Mouse (Mus musculus) cerebellum, postnatal 14 days (tissue): Measurements from ENCODE around the gene Gm49383.
"Not testable (repeated sequence)": the region's sequence is repeated elsewhere in the genome, so short reads cannot be mapped to it uniquely, and the experiment has no call there.

Experiments
- DNase-seq, 2 experiments: peaks; one replicate each; pipeline ENCODE4 v3.0.0; 2021; ENCODE audit warnings: mixed read lengths in 2 of 2

Gm49383 gene

DNA sequence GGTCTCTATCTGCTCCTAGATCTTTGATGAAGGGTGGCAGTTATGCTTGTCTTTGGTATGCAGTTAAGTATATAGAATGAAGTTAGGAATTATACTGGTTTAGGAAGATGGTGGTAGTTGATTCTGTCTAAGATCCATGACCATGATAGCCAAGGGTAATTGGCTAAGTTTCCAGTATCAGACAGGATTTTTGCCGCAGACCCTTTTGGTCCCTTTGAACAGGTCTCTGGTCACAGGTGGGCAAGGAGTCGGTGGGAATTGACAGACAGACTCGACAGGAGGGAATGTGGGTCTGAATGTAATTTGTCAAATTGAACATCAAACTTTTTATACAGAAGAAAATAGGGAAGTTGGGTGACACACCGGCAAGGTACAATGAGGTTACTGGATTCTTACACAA is 33.3 kb downstream of the Gm49383 start:
- not testable (repeated sequence) for DNase-seq

DNA sequence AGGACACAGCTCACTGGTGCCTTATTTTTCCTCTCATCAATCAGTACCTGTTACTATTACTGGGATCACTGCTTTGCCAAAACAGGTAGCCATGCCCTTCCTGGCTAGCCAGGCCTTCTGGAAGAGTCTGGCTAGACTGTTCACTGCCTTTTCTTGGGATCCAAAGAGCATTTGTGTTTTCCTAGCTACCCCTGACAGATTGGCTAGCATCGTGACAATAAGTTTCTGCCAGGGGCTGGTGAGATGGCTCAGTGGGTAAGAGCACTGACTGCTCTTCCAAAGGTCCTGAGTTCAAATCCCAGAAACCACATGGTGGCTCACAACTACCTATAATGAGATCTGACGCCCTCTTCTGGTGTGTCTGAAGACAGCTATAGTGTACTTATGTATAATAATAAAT is 36.2 kb downstream of the Gm49383 start:
- not testable (repeated sequence) for DNase-seq

- DNase-seq: peak; percentile 14 to 62
Observed at GRCm38 (mm10) chr12:69159578-69159940, 37.3 kb downstream of the Gm49383 start.

GRCm38 (mm10) chr12:69158765-69159577 is 37.9 kb downstream of the Gm49383 start, which contains the start of gene Rps29:
Rps29 (minus strand) TSS chr12:69159186.
- DNase-seq: peak; percentile 97 to 98

GRCm38 (mm10) chr12:69158366-69158764 is 38.5 kb downstream of the Gm49383 start:
- DNase-seq: no peak

- DNase-seq: no peak
Observed at GRCm38 (mm10) chr12:69157107-69157506, 39.8 kb downstream of the Gm49383 start.

DNA sequence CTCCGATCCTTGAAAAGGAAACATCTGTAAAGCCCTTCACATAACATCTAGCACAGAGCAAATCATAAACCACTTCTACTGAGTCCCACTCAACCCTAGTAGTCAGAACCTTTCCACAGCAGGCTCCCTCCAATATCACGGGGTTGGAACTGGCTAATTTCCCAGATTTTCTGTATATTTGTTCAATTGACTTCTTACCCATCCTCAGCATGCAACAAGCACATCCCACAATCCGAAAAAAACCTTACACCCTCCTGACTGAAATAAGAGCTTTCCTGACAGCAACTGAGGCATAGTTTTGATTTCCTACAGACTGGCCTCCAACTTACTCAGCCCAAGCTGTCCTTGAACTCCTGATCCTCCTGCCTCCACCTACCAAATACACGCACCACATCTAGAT is 40.5 kb downstream of the Gm49383 start:
- DNase-seq: no peak

- DNase-seq: no peak
Observed at GRCm38 (mm10) chr12:69155923-69156322, 41.0 kb downstream of the Gm49383 start.

GRCm38 (mm10) chr12:69150049-69150448 is 46.9 kb downstream of the Gm49383 start:
- DNase-seq: no peak

- no peak for DNase-seq
Observed at GRCm38 (mm10) chr12:69147166-69147735, 49.7 kb downstream of the Gm49383 start.

- no peak for DNase-seq
Observed at GRCm38 (mm10) chr12:69143460-69143859, 53.4 kb downstream of the Gm49383 start.

DNA sequence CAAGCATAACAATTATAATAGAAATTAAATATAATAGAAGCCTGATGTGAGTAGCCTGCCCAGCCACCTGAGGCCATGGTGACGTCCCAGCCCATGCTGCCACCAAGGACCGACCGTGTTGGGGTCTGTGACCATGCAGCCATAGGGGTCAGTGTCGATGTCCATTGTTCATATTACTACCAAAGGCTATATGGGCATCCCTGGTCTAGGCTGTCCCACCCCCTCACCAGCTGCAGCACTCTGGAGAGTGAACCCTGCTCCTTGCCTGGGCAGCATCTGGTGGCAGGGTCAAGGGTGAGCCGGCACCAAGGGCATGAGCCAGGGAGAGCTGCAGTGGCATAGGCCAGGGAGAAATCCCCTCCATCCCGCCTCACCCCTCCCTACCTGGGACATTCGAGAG is 57.1 kb downstream of the Gm49383 start:
- DNase-seq: no peak

DNA sequence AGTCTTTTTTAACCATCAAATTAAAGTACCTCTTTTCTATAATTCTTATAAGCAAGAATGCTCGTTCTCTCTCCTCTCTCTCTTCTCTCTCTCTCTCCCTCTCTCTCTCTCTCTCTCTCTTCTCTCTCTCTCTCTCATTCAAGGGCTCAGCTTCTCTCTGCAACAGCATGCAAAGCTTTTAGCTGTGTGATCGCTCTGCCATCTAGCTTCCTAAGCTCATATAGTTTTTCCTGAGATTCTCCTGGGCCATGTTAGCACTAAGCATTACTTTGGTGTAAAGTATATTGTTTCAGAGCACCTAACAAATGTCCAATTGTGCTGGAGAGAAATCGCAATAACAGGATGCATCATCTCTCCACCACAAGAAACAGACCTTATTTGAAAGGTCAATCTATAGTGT is 57.7 kb downstream of the Gm49383 start:
- DNase-seq: no peak
